Mouse (Mus musculus) neural tube, embryonic 15.5 days (tissue): ENCODE results near the gene Mettl6. TPM values are rescaled to one million over a fixed set of nuclear protein-coding genes. Genes with fewer than 3 reads are reported as not detected.
"Not testable (repeated sequence)": the region's sequence is repeated elsewhere in the genome, so short reads cannot be mapped to it uniquely, and the experiment has no call there.

Experiments used
- ATAC-seq: fragments of 200-750 bp; cut with Nextera tagmentation; 2 replicates; pipeline ENCODE4 v1.8.0; 2017; ENCODE audit warnings: mild to moderate bottlenecking, moderate TSS enrichment, moderate library complexity; ENCODE audit not compliant: low FRiP score
- H3K27ac ChIP-seq: fragments of 300-500 bp; sonication (generic); replicated peaks from 2 replicates; pipeline ENCODE4 v1.5.1; 2015; ENCODE audit warnings: mild to moderate bottlenecking, inconsistent platforms
- H3K27me3 ChIP-seq: fragments of 300-500 bp; sonication (generic); replicated peaks from 2 replicates; pipeline ENCODE4 v1.6.1; 2015; ENCODE audit warnings: inconsistent platforms
- H3K36me3 ChIP-seq: fragments of 300-500 bp; sonication (generic); 2 replicates; pipeline ENCODE4 v1.6.1; 2015; ENCODE audit warnings: inconsistent platforms
- H3K4me1 ChIP-seq: fragments of 300-500 bp; sonication (generic); 2 replicates; pipeline ENCODE4 v1.6.1; 2015; ENCODE audit warnings: inconsistent platforms
- H3K4me2 ChIP-seq: fragments of 300-500 bp; sonication (generic); 2 replicates; pipeline ENCODE4 v1.6.1; 2015; ENCODE audit warnings: inconsistent platforms, mild to moderate bottlenecking, moderate library complexity
- H3K4me3 ChIP-seq: fragments of 300-500 bp; sonication (generic); replicated peaks from 2 replicates; pipeline ENCODE4 v1.5.1; 2015; ENCODE audit warnings: mild to moderate bottlenecking, inconsistent platforms
- H3K9ac ChIP-seq: fragments of 300-500 bp; sonication (generic); replicated peaks from 2 replicates; pipeline ENCODE4 v1.6.1; 2015; ENCODE audit warnings: mild to moderate bottlenecking, inconsistent platforms
- H3K9me3 ChIP-seq: fragments of 300-500 bp; sonication (generic); replicated peaks from 2 replicates; pipeline ENCODE4 v1.6.1; 2016; ENCODE audit warnings: inconsistent platforms
- WGBS: fragments of 180-500 bp; shearing (Covaris S2); methylation state at CpG from one replicate; pipeline ENCODE4 v1.1.7; 2015; ENCODE audit warnings: mixed read lengths; 5-methylcytosine and 5-hydroxymethylcytosine counted together
- polyA plus RNA-seq: library from polyadenylated mRNA; unstranded; fragments of >200 nt; fragmentation: Nextera tagmentation; extraction: Ambion mirVana; gene quantifications from 2 replicates; pipeline ENCODE4 v1.2.1, GENCODE M21; 2015

Gene Mettl6
- polyA plus RNA-seq, 1 experiment from 2014 or later = 40.3 TPM

DNA sequence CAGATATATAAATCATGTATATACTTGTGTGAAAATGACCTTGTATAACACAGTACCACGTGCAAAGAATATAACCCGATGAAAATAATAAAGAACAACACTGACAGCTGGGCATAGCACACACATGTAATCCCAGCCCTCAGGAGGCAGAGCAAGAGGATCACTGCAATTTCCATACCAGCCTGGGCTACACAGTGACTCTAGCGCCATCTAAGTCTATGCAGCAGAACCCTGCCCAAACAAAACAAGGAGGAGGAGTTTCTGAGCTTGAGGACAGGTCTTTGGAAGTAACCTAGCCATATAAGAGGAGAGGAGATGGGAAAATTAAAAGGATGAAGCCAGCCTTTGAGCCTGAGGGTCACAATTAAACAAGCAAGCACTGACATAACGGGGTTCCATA, 25.1 kb downstream of the Mettl6 start:
- WGBS = 70% methylated on average over 4 of the region's 4 CpGs
- no peak overlapping the region for H3K9ac ChIP-seq
- no peaks in the 10 kb centered on the region for H3K4me1 ChIP-seq
- no peak for ATAC-seq
- H3K27me3 ChIP-seq = no peaks in the 10 kb centered on the region
- H3K4me3 ChIP-seq = no peak overlapping the region
- H3K27ac ChIP-seq = no peak overlapping the region
- no peak overlapping the region for H3K4me2 ChIP-seq
- H3K36me3 ChIP-seq = no peaks in the 10 kb centered on the region
- H3K9me3 ChIP-seq = no peaks in the 10 kb centered on the region

DNA sequence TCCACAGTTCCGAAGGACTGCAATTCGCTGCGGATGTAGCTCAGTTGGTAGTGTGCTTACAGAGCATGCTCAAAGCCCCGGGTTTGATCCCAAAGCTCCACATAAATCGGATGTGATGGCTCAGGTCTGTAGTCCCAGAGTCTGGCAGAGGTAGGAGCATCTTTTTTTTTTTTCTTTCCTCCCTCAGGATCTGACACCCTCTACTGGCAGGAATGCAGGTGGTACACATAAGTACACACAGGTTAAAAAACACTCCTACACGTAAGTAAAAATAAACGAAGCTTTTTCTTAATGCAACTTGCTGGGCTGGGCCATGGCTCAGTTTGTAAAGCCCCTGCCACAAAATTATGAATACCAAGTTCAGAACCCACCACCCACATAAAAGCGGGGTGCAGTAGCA, 30.7 kb downstream of the Mettl6 start:
- Histone ChIP-seq H3K27me3 (no peaks in the 10 kb centered on the region), H3K9ac (no peak overlapping the region), H3K4me1 (no peaks in the 10 kb centered on the region), H3K36me3 (no peaks in the 10 kb centered on the region), H3K4me3 (no peak overlapping the region), H3K4me2 (no peak overlapping the region), H3K9me3 (no peaks in the 10 kb centered on the region), H3K27ac (no peak overlapping the region)
- WGBS = 57% methylated on average over 8 of the region's 8 CpGs
- no peak for ATAC-seq

DNA sequence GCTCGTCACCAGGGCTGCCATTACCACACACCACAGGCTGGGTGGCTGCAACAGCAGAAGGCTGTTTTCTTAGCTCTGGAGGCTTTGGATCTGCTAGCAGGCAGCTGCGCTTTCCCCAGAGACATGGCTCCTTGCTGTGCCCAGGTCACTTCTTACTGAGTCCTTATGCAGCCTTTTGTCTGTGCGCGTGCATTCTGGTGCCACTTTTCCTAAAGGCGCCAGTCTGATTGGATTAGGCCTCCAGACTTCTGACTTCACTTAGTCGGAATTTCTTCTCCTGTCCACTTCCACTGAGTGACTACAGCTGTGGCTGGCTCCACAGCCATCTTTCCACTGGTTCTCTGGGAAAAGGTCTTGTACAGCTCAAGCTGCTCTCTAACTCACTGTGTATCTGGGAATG, 32.0 kb downstream of the Mettl6 start:
- H3K4me1 ChIP-seq = no peaks in the 10 kb centered on the region
- no peak overlapping the region for H3K9ac ChIP-seq
- no peak overlapping the region for H3K27ac ChIP-seq
- no peak overlapping the region for H3K4me3 ChIP-seq
- no peak for ATAC-seq
- H3K27me3 ChIP-seq = no peaks in the 10 kb centered on the region
- no peak overlapping the region for H3K4me2 ChIP-seq
- 80% methylated on average over 6 of the region's 6 CpGs for WGBS
- no peaks in the 10 kb centered on the region for H3K36me3 ChIP-seq
- no peaks in the 10 kb centered on the region for H3K9me3 ChIP-seq

DNA sequence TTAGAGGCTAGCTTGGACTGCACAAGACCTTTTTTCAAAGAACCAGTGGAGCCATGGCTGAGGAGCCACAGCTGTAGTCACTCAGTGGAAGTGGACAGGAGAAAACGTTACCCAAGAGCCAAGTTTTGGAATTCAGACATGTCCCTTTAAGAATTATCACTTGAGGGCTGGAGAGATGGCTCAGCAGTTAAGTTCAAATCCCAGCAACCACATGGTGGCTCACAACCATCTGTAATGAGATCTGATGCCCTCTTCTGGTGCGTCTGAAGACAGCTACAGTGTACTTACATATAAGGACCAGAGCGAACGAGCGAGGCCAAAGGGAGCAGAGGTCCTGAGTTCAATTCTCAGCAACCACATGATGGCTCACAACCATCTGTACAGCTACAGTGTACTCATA, 32.6 kb downstream of the Mettl6 start:
- H3K27ac ChIP-seq, H3K36me3 ChIP-seq, H3K9me3 ChIP-seq, H3K9ac ChIP-seq, H3K4me3 ChIP-seq, H3K4me2 ChIP-seq, H3K4me1 ChIP-seq, ATAC-seq, H3K27me3 ChIP-seq: not testable (repeated sequence)
- WGBS = 79% methylated on average over 5 of the region's 5 CpGs

DNA sequence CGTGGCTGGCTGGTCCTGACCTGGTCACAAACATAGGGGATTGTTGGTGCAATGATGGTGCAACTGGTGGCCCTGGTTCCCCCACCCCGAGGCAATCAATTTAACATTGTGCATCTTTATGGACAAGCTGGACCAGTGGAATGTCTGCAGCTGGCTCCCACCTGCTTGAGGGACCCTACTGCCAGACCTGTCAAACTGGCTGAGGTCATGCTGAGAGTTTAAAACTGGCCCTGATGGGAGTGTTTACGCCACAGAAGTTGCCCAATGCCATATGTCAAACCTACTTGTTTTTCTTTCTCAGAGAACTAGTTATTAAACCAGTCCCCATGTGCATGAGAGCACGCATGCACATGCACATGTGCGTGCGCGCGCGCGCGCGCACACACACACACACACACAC, 36.8 kb downstream of the Mettl6 start:
- WGBS = 85% methylated on average over 12 of the region's 12 CpGs
- Histone ChIP-seq H3K9ac (no peak overlapping the region), H3K27ac (no peak overlapping the region), H3K36me3 (no peaks in the 10 kb centered on the region), H3K4me1 (no peaks in the 10 kb centered on the region), H3K27me3 (no peaks in the 10 kb centered on the region), H3K4me3 (no peak overlapping the region), H3K4me2 (no peak overlapping the region), H3K9me3 (no peaks in the 10 kb centered on the region)
- no peak for ATAC-seq

DNA sequence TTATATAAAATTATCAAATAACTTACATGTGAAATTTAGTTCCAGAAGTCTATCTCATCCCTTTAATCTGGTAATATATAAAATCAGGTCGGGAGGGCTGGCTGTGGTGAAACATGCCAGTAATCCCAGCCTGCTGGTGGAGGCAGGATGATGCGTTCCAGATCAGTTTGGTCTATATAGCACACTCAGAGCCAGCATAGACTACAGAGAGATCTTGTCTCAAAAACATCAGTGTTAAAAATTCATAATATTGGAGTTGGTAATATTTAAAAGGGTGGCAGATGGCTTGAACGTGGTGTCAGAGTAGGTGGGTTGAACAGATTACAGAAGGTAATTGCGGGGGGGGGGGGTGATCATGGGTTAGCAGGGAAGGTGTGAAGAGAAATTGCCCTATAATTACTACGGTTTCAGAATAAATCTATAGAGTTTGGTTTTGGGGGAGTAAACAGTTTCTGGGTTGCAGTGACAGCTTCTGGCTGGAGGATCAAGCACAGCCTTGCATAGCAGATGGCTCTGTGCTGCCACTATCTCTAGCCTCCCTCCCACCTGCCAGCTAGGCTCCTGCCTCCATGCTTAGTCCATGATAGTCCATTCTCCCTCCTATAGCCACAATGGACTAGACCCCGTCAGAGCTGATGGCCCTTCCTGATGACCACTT, 38.6 kb downstream of the Mettl6 start:
- no peak for ATAC-seq
- no peak overlapping the region for H3K9ac ChIP-seq
- no peaks in the 10 kb centered on the region for H3K36me3 ChIP-seq
- 88% methylated on average over 6 of the region's 6 CpGs for WGBS
- no peak overlapping the region for H3K27ac ChIP-seq
- H3K4me1 ChIP-seq = no peaks in the 10 kb centered on the region
- no peak overlapping the region for H3K4me2 ChIP-seq
- H3K27me3 ChIP-seq = no peaks in the 10 kb centered on the region
- H3K9me3 ChIP-seq = no peaks in the 10 kb centered on the region
- no peak overlapping the region for H3K4me3 ChIP-seq

DNA sequence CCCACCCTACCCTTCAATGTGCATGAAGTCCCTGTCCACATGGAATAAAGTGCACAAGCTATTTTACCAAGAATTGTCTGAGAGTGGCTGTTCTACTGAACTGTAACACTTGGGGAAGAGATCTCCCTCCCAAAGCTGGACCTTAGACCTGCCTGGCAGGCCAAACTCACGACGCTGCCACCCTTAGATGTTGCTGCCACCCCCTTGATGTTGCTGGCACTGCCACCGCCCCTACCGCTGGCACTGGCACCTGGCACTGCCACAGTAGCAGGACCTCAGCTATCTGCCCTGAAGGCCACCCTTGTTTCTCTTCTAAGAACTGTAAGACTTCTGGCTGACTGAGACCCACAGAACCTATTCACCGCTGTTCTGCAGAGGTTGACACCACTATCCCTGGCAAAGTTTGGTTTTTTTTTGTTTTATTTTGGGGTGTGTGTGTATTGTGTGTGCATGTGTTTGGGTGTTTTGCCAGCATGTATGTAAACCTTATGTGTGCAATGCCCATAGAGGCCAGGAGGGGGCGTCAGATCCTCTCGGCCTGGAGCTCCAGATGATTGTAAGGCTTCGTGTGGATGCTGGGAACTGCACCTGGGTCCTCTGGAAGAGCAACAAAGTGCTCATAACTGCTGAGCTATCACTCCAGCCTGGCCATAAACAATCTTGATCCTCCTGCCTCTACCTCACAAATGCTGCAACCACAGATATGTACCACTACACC, 39.8 kb downstream of the Mettl6 start:
- Histone ChIP-seq H3K27me3 (no peaks in the 10 kb centered on the region), H3K9me3 (no peaks in the 10 kb centered on the region), H3K27ac (no peak overlapping the region), H3K4me2 (no peak overlapping the region), H3K4me1 (no peaks in the 10 kb centered on the region), H3K36me3 (no peaks in the 10 kb centered on the region), H3K9ac (no peak overlapping the region), H3K4me3 (no peak overlapping the region)
- ATAC-seq = no peak
- 87% methylated on average over 8 of the region's 8 CpGs for WGBS

DNA sequence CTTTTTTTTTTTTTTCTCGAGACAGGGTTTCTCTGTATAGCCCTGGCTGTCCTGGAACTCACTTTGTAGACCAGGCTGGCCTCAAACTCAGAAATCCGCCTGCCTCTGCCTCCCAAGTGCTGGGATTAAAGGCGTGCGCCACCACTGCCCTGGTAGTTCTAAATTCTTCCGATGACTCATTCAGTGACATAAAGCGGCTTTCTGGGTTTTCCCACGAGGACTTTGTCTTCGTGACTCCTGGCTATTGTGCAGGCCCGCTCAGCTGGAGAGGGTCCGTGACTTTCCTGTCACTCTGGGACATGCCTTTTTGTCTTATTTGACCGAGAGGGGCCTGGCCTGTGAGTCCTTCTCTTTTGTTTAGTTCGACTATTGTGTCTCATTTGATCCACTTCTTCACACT, 40.9 kb downstream of the Mettl6 start:
- not testable (repeated sequence) for H3K27me3 ChIP-seq, H3K9ac ChIP-seq, H3K27ac ChIP-seq, H3K4me3 ChIP-seq, H3K36me3 ChIP-seq, H3K4me1 ChIP-seq, ATAC-seq, H3K9me3 ChIP-seq, H3K4me2 ChIP-seq
- 59% methylated on average over 12 of the region's 12 CpGs for WGBS

DNA sequence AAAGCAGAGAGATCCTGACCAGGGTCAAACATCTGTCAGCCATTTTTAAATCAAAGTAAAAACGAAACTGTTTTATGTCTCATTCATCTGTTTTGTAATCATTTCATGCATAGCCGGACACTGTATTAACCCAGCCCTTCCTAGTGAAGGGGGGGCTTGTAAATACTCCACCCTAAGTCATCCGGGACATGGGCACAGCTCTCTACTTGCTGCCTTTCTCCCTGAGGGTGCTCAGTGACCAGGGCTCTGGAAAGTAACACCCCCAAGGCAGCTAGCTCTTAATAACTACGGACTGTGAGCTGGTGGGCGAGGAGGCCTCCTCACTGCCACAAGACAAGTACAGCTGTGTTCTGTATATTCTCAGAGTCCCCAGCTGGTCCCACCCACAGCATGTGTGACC, 45.8 kb downstream of the Mettl6 start:
- H3K4me3 ChIP-seq = no peak overlapping the region
- no peak for ATAC-seq
- H3K27me3 ChIP-seq = no peaks in the 10 kb centered on the region
- no peaks in the 10 kb centered on the region for H3K4me1 ChIP-seq
- H3K4me2 ChIP-seq = no peak overlapping the region
- H3K27ac ChIP-seq = no peak overlapping the region
- H3K9ac ChIP-seq = no peak overlapping the region
- H3K9me3 ChIP-seq = no peaks in the 10 kb centered on the region
- 80% methylated on average over 5 of the region's 5 CpGs for WGBS
- no peaks in the 10 kb centered on the region for H3K36me3 ChIP-seq

DNA sequence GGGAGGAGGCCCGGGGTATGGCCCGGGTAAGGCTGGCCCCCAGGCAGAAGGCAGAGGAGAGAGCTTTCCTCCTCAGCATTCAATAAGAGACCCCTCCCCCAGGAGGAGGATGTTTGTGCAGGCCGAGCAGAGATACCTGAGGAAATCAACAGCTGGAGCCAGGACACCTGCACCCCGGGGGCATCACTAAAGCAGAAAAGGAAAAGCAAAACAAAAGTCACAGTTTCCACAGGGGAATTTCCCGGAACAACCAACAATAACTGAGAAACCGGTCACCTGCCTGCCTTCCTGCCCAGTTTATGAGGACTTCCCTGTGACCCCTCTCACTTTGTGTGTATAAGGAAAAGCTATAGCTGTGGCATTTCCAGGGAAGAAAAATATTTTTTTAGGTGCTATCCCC, 51.2 kb downstream of the Mettl6 start:
- no peak for ATAC-seq
- no peak overlapping the region for H3K9ac ChIP-seq
- H3K9me3 ChIP-seq = no peaks in the 10 kb centered on the region
- no peaks in the 10 kb centered on the region for H3K36me3 ChIP-seq
- H3K27me3 ChIP-seq = no peaks in the 10 kb centered on the region
- no peak overlapping the region for H3K4me2 ChIP-seq
- 77% methylated on average over 6 of the region's 6 CpGs for WGBS
- no peaks in the 10 kb centered on the region for H3K4me1 ChIP-seq
- H3K4me3 ChIP-seq = no peak overlapping the region
- no peak overlapping the region for H3K27ac ChIP-seq

DNA sequence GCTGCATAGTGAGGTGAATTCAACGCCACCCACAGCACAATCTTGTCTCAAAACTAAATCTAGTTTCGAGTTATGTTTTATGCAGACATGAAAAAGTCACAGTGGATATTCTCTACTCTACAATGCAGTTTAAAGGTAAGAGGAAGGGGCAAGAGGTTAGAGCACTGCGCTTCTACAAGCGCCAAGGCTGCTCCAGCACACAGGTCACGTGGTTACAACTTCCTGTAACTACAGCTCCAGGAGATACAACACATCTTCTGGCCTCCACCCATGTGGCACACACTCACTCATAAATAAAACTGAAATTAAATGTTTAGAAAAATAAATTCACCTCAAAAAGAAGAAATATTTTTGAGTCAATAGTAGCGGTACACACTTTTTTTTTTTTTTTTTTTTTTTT, 54.1 kb downstream of the Mettl6 start:
- Histone ChIP-seq H3K4me3 (no peak overlapping the region), H3K27ac (no peak overlapping the region), H3K9ac (no peak overlapping the region), H3K4me2 (no peak overlapping the region), H3K9me3 (no peaks in the 10 kb centered on the region), H3K36me3 (no peaks in the 10 kb centered on the region), H3K4me1 (peaks cover 6% of the 10 kb centered on the region), H3K27me3 (no peaks in the 10 kb centered on the region)
- ATAC-seq = no peak
- WGBS = 88% methylated on average over 6 of the region's 6 CpGs

DNA sequence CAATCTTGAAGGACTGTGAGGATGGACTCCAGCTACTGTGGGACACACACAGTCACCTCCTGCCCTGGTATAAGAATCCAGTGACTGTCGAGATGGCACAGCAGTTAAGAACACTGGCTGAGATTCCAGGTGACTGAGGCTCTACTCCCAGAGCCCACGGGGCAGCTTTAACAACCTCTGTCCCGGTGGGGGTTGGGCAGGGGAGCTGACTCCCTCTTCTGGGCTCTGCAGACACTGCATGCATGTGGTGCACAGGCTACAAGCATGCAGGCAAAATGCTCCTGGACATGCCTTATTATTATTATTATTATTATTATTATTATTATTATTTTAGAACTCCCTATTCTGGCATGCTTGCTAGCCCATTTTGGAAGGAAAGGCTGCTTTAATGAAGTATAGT, 54.6 kb downstream of the Mettl6 start:
- peaks cover 6% of the 10 kb centered on the region for H3K4me1 ChIP-seq
- ATAC-seq = no peak
- H3K36me3 ChIP-seq = no peaks in the 10 kb centered on the region
- WGBS = 26% methylated on average over 3 of the region's 3 CpGs
- no peak overlapping the region for H3K9ac ChIP-seq
- no peak overlapping the region for H3K27ac ChIP-seq
- no peaks in the 10 kb centered on the region for H3K27me3 ChIP-seq
- no peaks in the 10 kb centered on the region for H3K9me3 ChIP-seq
- H3K4me3 ChIP-seq = no peak overlapping the region
- H3K4me2 ChIP-seq = no peak overlapping the region
